In the genomic region with DNA sequence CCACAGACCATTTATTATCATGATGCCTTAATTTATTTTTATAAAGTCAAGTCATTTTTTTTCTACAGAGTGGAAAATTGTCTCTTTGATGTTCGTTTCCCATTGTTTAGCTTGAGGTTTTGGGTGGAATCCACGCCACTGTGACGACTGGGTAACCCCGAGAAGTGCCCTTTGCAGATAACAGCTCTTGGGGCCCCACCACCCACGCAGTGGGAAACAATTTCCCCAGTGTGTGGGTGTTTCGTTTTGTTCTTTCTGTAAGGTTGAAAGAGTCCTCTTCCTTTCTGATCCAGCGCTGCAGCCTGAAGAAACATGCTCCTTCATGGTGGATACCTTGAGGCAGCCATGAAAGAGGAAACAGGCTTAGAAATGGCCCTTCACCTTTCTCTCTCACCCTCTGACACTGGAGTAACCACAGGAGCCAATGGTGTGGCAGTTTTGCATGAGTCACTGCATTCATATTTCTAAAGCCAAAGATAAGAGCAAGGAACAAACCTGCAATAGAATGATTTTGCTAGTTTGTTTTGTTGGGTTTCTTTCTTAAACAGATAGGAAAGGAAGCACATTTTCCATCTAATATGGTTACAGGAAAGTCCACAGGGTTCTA, we compare ENCODE assay signal across 18 mouse cellular contexts.
A peak's percentile ranks its signal among the peaks of the same experiment; 100 is the strongest.
DNase-seq lines count a peak whose midpoint lies in the region; ATAC-seq and TF ChIP-seq lines count a peak whose summit lies in the region.
"Had no signal": no experiment of that assay in that cellular context is flagged by ENCODE, and none has a peak within 500 bp of the region (broad histone marks: within the 10 kb centered on the region; RNA-seq: fewer than 3 reads in every experiment).

No protein-coding gene starts in this region.

- peaks cover 2% of the 10 kb centered on the region for H3K27me3 ChIP-seq in CH12.LX (replicated peaks)
- H3K27me3 ChIP-seq in forebrain, embryonic 13.5 days = no peaks in the 10 kb centered on the region
- H3K27me3 ChIP-seq: embryonic facial prominence, embryonic 12.5 days; hindbrain, embryonic 13.5 days; limb, embryonic 12.5 days had no signal

- no peak for TF ChIP-seq CTCF in CH12.LX (conservative IDR thresholded peaks at IDR 0.05 in 1 of 2, IDR thresholded peaks at IDR 0.05 in 1 of 2; ENCODE audit: low read depth in 2 of 2, low read length in 2 of 2)

- no peak overlapping the region for H3K9ac ChIP-seq in CH12.LX (ENCODE audit: insufficient read depth, low read depth)
- no peak overlapping the region for H3K9ac ChIP-seq in forebrain, embryonic 13.5 days
- H3K9ac ChIP-seq: embryonic facial prominence, embryonic 12.5 days; hindbrain, embryonic 13.5 days; limb, embryonic 12.5 days had no signal

- H3K79me2 ChIP-seq in CH12.LX (replicated peaks; ENCODE audit: control insufficient read depth, extremely low read depth, insufficient read depth, poor library complexity, severe bottlenecking) = no peaks in the 10 kb centered on the region

- WGBS in forebrain, embryonic 13.5 days = 80% methylated on average over 7 of the region's 7 CpGs

- peak; percentile 63 for ATAC-seq in inflammation-experienced regulatory T-cells, adult 6 months
- no peak for ATAC-seq in forebrain, embryonic 13.5 days

- in situ Hi-C loops in CH12.LX (cut with MboI; ENCODE audit: low pct_ligation_motif_present, low pct_unique_long_range_greater_than_20kb, low sequenced_read_pairs) = no loop called here

- peak; percentile 12 to 25 for DNase-seq in B cell, adult 2 months
- no peak for DNase-seq in CH12.LX (ENCODE audit: extremely low read depth)
- peak; percentile 24 to 69 for DNase-seq in thymus, adult 18-20 months
- no peak for DNase-seq in ovary, postnatal 10 days (ENCODE audit: low spot score)
- no peak for DNase-seq in right cerebral cortex, postnatal 4 days
- no peak for DNase-seq in cerebellum, adult 8-10 months
- DNase-seq: cerebellum, postnatal 25 days; kidney, adult 18-20 months; kidney, postnatal 36 days; layer of hippocampus, postnatal 36 days; lung, postnatal 36 days; right cerebral cortex, postnatal 14 days had no signal

- H3K4me2 ChIP-seq in CH12.LX (ENCODE audit: insufficient read depth, low read depth, poor library complexity, severe bottlenecking) = peak overlapping the region; percentile 47; the same call in 1 of the 2 replicates
- H3K4me2 ChIP-seq in forebrain, embryonic 13.5 days = no peak overlapping the region
- H3K4me2 ChIP-seq: embryonic facial prominence, embryonic 12.5 days; hindbrain, embryonic 13.5 days; limb, embryonic 12.5 days had no signal

- TF ChIP-seq POLR2A in CH12.LX (IDR thresholded peaks at IDR 0.05; ENCODE audit: low read depth, low read length) = no peak

- H3K36me3 ChIP-seq in CH12.LX (replicated peaks in 1 of 2; ENCODE audit: control insufficient read depth in 1 of 2, insufficient read depth in 1 of 2, low read length in 1 of 2) = no peaks in the 10 kb centered on the region
- no peaks in the 10 kb centered on the region for H3K36me3 ChIP-seq in forebrain, embryonic 13.5 days (ENCODE audit: poor library complexity, severe bottlenecking)
- H3K36me3 ChIP-seq: embryonic facial prominence, embryonic 12.5 days; forebrain, embryonic 10.5 days; hindbrain, embryonic 13.5 days; limb, embryonic 12.5 days had no signal

- TF ChIP-seq RAD21 in CH12.LX (IDR thresholded peaks at IDR 0.05; ENCODE audit: low read depth, low read length) = no peak

- no peak overlapping the region for H3K4me3 ChIP-seq in CH12.LX (replicated peaks in 1 of 3; ENCODE audit: low read depth in 2 of 3, low read length in 2 of 3, poor library complexity in 1 of 3)
- H3K4me3 ChIP-seq in forebrain, embryonic 13.5 days = no peak overlapping the region
- H3K4me3 ChIP-seq: embryonic facial prominence, embryonic 12.5 days; forebrain, embryonic 10.5 days; hindbrain, embryonic 13.5 days; limb, embryonic 12.5 days had no signal

- H3K4me1 ChIP-seq in CH12.LX (ENCODE audit: control insufficient read depth in 1 of 2, insufficient read depth in 2 of 2) = peaks cover 15 to 44% of the 10 kb centered on the region in 2 experiments
- H3K4me1 ChIP-seq in forebrain, embryonic 13.5 days = no peaks in the 10 kb centered on the region
- H3K4me1 ChIP-seq: hindbrain, embryonic 13.5 days had no signal

- H3K27ac ChIP-seq in CH12.LX (ENCODE audit: insufficient read depth, low read depth) = no peak overlapping the region
- no peak overlapping the region for H3K27ac ChIP-seq in forebrain, embryonic 13.5 days
- H3K27ac ChIP-seq: embryonic facial prominence, embryonic 12.5 days; forebrain, embryonic 10.5 days; hindbrain, embryonic 13.5 days; limb, embryonic 12.5 days had no signal

- H3K9me3 ChIP-seq in CH12.LX (replicated peaks; ENCODE audit: low read length) = no peaks in the 10 kb centered on the region
- no peaks in the 10 kb centered on the region for H3K9me3 ChIP-seq in forebrain, embryonic 13.5 days (replicated peaks)
- H3K9me3 ChIP-seq: embryonic facial prominence, embryonic 12.5 days; forebrain, embryonic 10.5 days; hindbrain, embryonic 13.5 days; limb, embryonic 12.5 days had no signal

- no peak for TF ChIP-seq EP300 in CH12.LX (IDR thresholded peaks at IDR 0.05; ENCODE audit: low read length)

- dilution Hi-C loops in CH12.LX (cut with MboI; ENCODE audit: extremely low pct_ligation_motif_present, extremely low pct_unique_long_range_greater_than_20kb, low sequenced_read_pairs) = no loop called here

TF ChIP-seq in CH12.LX, 34 proteins besides CTCF, POLR2A, EP300 and RAD21:
- TF ChIP-seq SMC3 (IDR thresholded peaks at IDR 0.05; ENCODE audit: low read depth, low read length) = no peak
- no peak for TF ChIP-seq ZMIZ1 (IDR thresholded peaks at IDR 0.05; ENCODE audit: low read depth, low read length)
- no peak for TF ChIP-seq JUND (conservative IDR thresholded peaks at IDR 0.05; ENCODE audit: low read depth, low read length)
- no peak for TF ChIP-seq MAFK (IDR thresholded peaks at IDR 0.05; ENCODE audit: insufficient replicate concordance, low read length)
- TF ChIP-seq MEF2A (IDR thresholded peaks at IDR 0.05; ENCODE audit: borderline replicate concordance, low read depth, low read length) = no peak
- TF ChIP-seq ETS1 (conservative IDR thresholded peaks at IDR 0.05; ENCODE audit: low read depth, low read length) = no peak
- no peak for TF ChIP-seq TBP (conservative IDR thresholded peaks at IDR 0.05; ENCODE audit: low read depth, low read length)
- no peak for TF ChIP-seq ELF1 (IDR thresholded peaks at IDR 0.05; ENCODE audit: low read depth, low read length)
- no peak for TF ChIP-seq NELFE (IDR thresholded peaks at IDR 0.05; ENCODE audit: low read depth, low read length)
- no peak for TF ChIP-seq ZKSCAN1 (IDR thresholded peaks at IDR 0.05; ENCODE audit: borderline replicate concordance, low read depth, low read length)
- TF ChIP-seq ZNF384 (IDR thresholded peaks at IDR 0.05; ENCODE audit: low read depth, low read length) = no peak
- no peak for TF ChIP-seq JUN (IDR thresholded peaks at IDR 0.05; ENCODE audit: insufficient read depth, low read depth, low read length)
- TF ChIP-seq KAT2A (IDR thresholded peaks at IDR 0.05; ENCODE audit: insufficient replicate concordance, low read length) = no peak
- no peak for TF ChIP-seq MYC (IDR thresholded peaks at IDR 0.05; ENCODE audit: low read depth, low read length)
- TF ChIP-seq MXI1 (IDR thresholded peaks at IDR 0.05; ENCODE audit: low read depth, low read length) = no peak
- no peak for TF ChIP-seq BHLHE40 (IDR thresholded peaks at IDR 0.05; ENCODE audit: low read depth, low read length)

Comparison
In these comparisons a context has a peak if more than half of its experiments do, and no peak if none do; other contexts are left out.
1. DNase-seq: peak in B cell, adult 2 months (2 of 2) and thymus, adult 18-20 months (2 of 2); none in CH12.LX (single experiment), ovary, postnatal 10 days (single experiment), right cerebral cortex, postnatal 4 days (single experiment) and cerebellum, adult 8-10 months (single experiment).